Mouse (Mus musculus): ENCODE measurements around the gene Mipol1. TPM values are rescaled to one million over a fixed set of nuclear protein-coding genes. Genes with fewer than 3 reads are reported as not detected.
"Not testable (repeated sequence)": the region's sequence is repeated elsewhere in the genome, so short reads cannot be mapped to it uniquely, and the experiment has no call there.

The Mipol1 gene
- polyA plus RNA-seq, 1 experiment from 2014 or later, result 6.1 TPM

DNA sequence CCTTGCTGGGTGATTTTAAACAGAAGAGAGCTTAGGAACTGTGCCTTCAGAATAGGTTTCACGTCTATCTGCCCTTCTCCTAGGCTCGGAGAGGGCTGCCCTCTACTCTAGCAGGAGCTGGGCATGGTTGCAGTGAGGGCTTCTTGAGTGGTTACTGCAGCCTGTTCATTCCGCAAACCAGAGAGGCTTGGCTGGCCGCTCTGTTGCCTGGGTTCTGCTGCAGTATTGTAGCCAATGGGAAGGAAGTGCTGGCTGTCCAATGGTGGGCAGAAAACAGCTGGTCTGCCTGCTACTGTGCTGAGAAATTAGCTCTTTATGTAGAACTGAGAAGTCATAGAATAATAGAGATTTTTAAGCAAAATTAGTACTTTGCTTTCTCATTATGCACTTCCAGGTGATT is 169.3 kb downstream of the Mipol1 start:
- WGBS, result 10% methylated on average over 4 of the region's 4 CpGs
- Histone ChIP-seq H3K36me3 (ENCODE audit: poor library complexity, severe bottlenecking) (no peaks in the 10 kb centered on the region), H3K4me2 (no peak overlapping the region), H3K27me3 (no peaks in the 10 kb centered on the region), H3K9ac (no peak overlapping the region), H3K4me3 (no peak overlapping the region), H3K9me3 (replicated peaks) (no peaks in the 10 kb centered on the region), H3K27ac (no peak overlapping the region), H3K4me1 (peaks cover 23% of the 10 kb centered on the region)
- ATAC-seq, result peak; percentile 57; the same call in 1 of the 2 replicates

DNA sequence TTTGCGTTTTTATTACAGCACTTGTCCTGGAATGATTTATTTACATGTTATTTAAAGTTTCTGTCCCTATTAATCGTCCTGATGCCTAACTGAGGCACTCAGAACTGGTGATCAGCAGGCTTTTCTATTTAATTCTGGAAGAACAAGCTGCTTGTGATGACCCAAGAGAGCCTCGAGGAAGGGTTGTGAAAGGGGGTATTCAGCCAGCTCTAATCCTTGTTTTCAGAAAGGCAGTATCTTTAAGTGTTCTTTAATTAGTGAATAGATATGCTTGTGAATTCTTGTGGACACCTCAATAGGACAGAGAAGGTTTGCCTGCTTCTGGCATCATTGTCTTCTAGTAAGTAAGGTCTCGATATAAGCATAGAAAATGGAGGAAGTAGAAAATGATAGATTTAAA is 170.0 kb downstream of the Mipol1 start:
- H3K36me3 ChIP-seq (ENCODE audit: poor library complexity, severe bottlenecking), result no peaks in the 10 kb centered on the region
- no peaks in the 10 kb centered on the region for H3K27me3 ChIP-seq
- ATAC-seq, result no peak
- H3K4me1 ChIP-seq, result peaks cover 23% of the 10 kb centered on the region
- no peak overlapping the region for H3K9ac ChIP-seq
- H3K27ac ChIP-seq, result no peak overlapping the region
- H3K9me3 ChIP-seq (replicated peaks), result no peaks in the 10 kb centered on the region
- 7% methylated on average over 4 of the region's 4 CpGs for WGBS
- H3K4me3 ChIP-seq, result no peak overlapping the region
- H3K4me2 ChIP-seq, result no peak overlapping the region

DNA sequence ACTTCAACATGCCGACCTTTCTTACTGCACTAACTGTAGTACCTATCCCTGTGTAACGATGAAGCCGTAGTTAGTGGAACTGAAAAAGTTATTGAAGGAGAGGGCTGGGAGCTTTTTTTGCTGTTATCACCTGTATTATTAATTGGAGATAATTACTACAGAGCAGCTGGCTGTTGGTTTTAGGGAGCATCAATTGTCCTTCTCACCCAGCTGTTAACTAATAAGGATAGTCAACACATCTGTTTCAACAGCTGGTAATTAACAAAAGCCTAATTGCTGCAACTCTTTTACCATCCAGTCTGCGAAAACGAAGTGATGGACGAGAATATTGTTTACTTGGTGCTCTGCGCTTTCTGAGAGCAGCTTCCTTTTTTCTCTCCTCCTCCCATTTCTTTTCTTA is 170.9 kb downstream of the Mipol1 start:
- 3% methylated on average over 7 of the region's 7 CpGs for WGBS
- peak overlapping the region; percentile 30 for H3K4me2 ChIP-seq

DNA sequence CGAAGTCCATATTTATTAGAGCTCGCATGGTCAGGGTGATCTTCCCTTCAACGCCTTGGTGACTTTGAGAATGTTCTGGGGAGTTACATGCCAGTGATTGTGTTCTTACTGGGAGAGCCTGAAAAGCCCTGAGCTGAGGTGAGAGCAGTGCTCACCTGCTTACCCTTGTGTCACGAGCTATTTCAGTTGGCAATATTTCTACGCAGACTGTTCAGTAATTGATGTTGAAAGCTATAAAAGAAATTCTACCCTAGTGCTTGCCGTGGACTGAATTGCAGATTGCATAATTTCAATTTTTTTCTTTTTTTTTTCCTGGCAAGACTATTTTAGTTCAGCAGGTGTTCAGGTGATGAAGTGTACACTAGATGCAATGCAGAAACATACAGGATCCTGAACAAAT is 172.1 kb downstream of the Mipol1 start:
- Histone ChIP-seq H3K9ac (no peak overlapping the region), H3K4me3 (no peak overlapping the region), H3K4me1 (peaks cover 23% of the 10 kb centered on the region), H3K4me2 (no peak overlapping the region), H3K27me3 (no peaks in the 10 kb centered on the region), H3K9me3 (replicated peaks) (no peaks in the 10 kb centered on the region), H3K27ac (no peak overlapping the region), H3K36me3 (ENCODE audit: poor library complexity, severe bottlenecking) (no peaks in the 10 kb centered on the region)
- no peak for ATAC-seq
- WGBS, result 75% methylated on average over 6 of the region's 6 CpGs

More for the DNA sequence above, 170.9 kb downstream of the Mipol1 start:
- Histone ChIP-seq H3K27me3 (no peaks in the 10 kb centered on the region), H3K36me3 (ENCODE audit: poor library complexity, severe bottlenecking) (no peaks in the 10 kb centered on the region), H3K27ac (no peak overlapping the region), H3K9ac (no peak overlapping the region), H3K4me3 (no peak overlapping the region), H3K9me3 (replicated peaks) (no peaks in the 10 kb centered on the region), H3K4me1 (peaks cover 23% of the 10 kb centered on the region)
- ATAC-seq, result no peak; the same call in 1 of the 2 replicates

DNA sequence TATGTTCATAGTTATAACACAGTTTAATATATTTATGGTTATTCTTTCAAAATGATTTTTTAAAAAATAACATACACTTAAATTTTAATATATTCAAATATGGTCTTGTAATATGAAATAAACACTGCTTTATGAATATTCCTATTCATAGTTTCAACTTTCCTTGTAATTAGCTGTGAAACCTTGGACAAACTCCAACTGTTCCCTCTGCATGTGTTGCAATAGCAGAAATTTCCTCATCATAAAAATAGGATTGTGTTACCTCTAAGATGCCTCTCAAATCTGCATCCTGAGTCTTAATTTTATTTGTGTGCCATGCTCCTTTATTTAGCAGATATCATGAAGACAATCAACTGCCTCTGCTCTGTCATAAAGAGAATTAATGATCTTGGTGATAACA is 179.7 kb downstream of the Mipol1 start:
- no peaks in the 10 kb centered on the region for H3K9me3 ChIP-seq (replicated peaks)
- H3K4me3 ChIP-seq, result no peak overlapping the region
- no peak for ATAC-seq
- H3K4me2 ChIP-seq, result no peak overlapping the region
- no peaks in the 10 kb centered on the region for H3K27me3 ChIP-seq
- H3K27ac ChIP-seq, result no peak overlapping the region
- H3K9ac ChIP-seq, result no peak overlapping the region
- H3K36me3 ChIP-seq (ENCODE audit: poor library complexity, severe bottlenecking), result no peaks in the 10 kb centered on the region
- H3K4me1 ChIP-seq, result no peaks in the 10 kb centered on the region

DNA sequence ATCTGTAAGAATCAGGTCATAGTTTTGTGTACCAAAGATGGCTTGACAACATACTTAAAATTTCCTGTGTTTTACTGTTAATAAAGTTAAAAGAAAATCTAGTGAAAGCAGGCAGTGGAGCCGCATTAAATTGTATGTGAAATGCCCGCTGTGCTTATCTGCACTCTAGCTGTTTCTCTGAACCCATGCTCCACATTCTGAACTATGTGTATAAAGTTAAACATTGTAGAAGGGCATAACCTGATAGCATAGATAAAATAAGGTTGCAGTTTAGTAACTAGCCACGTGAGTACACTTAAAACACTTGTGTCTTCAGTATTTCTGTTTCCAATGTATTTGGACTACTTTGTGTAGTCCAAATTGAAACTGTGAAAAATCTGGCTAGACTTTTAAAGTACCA is 183.6 kb downstream of the Mipol1 start:
- ATAC-seq, result no peak
- no peak overlapping the region for H3K4me2 ChIP-seq
- no peaks in the 10 kb centered on the region for H3K9me3 ChIP-seq (replicated peaks)
- no peak overlapping the region for H3K4me3 ChIP-seq
- H3K4me1 ChIP-seq, result no peaks in the 10 kb centered on the region
- WGBS, result 91% methylated on average over 3 of the region's 3 CpGs
- no peak overlapping the region for H3K9ac ChIP-seq
- H3K27me3 ChIP-seq, result no peaks in the 10 kb centered on the region
- H3K36me3 ChIP-seq (ENCODE audit: poor library complexity, severe bottlenecking), result no peaks in the 10 kb centered on the region
- no peak overlapping the region for H3K27ac ChIP-seq

DNA sequence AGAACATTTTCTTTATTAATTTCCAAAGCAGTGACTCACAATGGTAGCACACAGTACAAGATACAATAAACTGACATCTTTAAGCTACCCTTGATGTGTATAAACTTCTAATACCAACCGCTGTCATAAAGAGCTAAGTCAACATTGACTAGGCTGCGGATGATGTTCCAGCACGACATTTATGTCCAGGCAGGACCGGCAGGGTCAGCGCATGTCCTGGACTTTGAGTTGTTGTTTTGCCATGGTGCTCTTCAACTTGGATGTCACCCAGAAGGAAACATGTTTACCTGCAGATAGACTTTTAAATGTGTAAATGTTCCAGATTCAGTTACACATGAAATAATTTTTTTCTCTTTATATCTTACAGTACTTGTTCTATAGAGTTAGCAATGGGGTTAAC is 194.7 kb downstream of the Mipol1 start:
- no peak overlapping the region for H3K4me3 ChIP-seq
- WGBS, result 97% methylated on average over 5 of the region's 5 CpGs
- H3K4me2 ChIP-seq, result no peak overlapping the region
- H3K27me3 ChIP-seq, result no peaks in the 10 kb centered on the region
- no peaks in the 10 kb centered on the region for H3K36me3 ChIP-seq (ENCODE audit: poor library complexity, severe bottlenecking)
- no peaks in the 10 kb centered on the region for H3K9me3 ChIP-seq (replicated peaks)
- no peaks in the 10 kb centered on the region for H3K4me1 ChIP-seq
- no peak for ATAC-seq
- no peak overlapping the region for H3K9ac ChIP-seq
- H3K27ac ChIP-seq, result no peak overlapping the region

DNA sequence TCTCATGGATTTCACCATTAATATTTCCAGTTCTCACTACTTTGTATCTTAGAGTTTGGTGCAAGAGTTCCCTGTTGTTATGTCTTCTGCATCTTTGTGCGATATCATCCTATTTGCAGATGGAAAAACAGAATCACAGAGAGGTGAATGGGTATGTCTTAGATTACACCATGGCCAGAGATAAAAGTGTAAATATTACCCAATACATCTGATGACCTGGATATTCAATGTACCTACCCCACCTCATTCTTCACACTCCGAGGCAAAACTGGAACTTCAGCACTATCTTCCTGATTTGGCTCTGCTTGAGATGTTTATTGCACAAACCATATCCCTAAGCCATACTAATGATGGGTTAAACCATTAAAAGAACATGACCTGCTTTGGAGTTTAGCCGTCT is 198.0 kb downstream of the Mipol1 start:
- H3K9ac ChIP-seq, result no peak overlapping the region
- WGBS, result 95% methylated on average over 3 of the region's 3 CpGs
- ATAC-seq, result no peak
- H3K4me1 ChIP-seq, result no peaks in the 10 kb centered on the region
- no peaks in the 10 kb centered on the region for H3K27me3 ChIP-seq
- H3K27ac ChIP-seq, result no peak overlapping the region
- no peak overlapping the region for H3K4me3 ChIP-seq
- no peak overlapping the region for H3K4me2 ChIP-seq
- H3K36me3 ChIP-seq (ENCODE audit: poor library complexity, severe bottlenecking), result no peaks in the 10 kb centered on the region
- no peaks in the 10 kb centered on the region for H3K9me3 ChIP-seq (replicated peaks)

DNA sequence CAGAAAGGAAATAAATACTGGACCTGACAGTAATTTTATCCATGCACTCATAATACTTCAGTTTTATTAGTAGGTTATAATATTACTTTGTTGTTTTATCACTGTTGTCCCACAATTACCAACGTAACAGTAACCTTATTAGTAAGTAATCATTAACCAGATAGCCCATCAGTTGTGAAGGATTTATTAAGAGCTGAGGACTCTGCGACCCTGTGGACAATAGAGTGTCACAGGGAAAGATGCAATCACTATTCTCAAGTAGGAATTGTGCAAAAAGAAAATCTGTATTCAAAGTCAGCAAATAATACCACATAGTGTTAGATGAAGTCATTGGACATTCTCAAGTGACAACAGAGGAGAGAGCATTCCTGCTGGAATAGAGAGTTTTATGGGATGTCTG is 198.5 kb downstream of the Mipol1 start:
- Histone ChIP-seq H3K36me3 (ENCODE audit: poor library complexity, severe bottlenecking) (no peaks in the 10 kb centered on the region), H3K9ac (no peak overlapping the region), H3K4me3 (no peak overlapping the region), H3K4me2 (no peak overlapping the region), H3K27ac (no peak overlapping the region), H3K4me1 (no peaks in the 10 kb centered on the region), H3K9me3 (replicated peaks) (no peaks in the 10 kb centered on the region), H3K27me3 (no peaks in the 10 kb centered on the region)
- no peak for ATAC-seq
- 70% methylated on average over 2 of the region's 2 CpGs for WGBS

DNA sequence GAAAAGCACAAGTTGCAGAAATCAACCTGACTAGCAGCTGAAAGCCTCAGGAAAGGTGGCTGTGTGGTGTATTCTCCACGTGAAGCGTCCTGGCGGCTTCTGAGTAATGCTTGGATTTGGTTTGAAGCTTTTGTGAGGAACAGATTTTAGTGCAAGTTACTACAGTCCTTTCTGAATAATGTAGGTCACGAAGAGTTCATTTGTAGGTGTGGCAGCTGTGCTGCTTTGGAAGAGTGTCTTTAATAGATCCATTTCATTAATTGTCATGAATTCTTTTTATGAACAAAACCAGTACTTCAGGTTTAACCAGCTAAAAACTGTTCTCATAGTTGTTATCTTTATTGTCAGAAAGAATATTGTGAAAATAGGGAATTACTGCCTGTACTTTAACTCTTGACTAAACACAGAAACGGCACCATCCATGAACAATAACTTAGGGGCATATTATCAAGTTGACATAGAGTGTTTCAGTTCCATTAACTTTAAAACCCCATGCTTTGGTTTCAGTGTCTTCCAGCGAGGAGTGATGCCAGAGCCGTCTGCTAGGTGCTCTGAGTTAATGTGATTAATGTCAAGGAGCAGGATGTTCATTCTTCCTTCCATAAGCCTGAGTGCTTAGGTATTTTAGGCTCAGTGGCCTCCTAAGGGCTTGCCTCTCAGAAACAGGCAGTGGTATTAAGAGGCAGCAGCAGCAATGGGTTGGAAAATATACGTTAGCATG is 206.9 kb downstream of the Mipol1 start:
- H3K4me1 ChIP-seq; H3K4me2 ChIP-seq; H3K27me3 ChIP-seq; H3K27ac ChIP-seq; H3K9ac ChIP-seq; H3K4me3 ChIP-seq; H3K36me3 ChIP-seq (ENCODE audit: poor library complexity, severe bottlenecking); ATAC-seq; H3K9me3 ChIP-seq (replicated peaks): not testable (repeated sequence)
- WGBS, result 52% methylated on average over 8 of the region's 8 CpGs

DNA sequence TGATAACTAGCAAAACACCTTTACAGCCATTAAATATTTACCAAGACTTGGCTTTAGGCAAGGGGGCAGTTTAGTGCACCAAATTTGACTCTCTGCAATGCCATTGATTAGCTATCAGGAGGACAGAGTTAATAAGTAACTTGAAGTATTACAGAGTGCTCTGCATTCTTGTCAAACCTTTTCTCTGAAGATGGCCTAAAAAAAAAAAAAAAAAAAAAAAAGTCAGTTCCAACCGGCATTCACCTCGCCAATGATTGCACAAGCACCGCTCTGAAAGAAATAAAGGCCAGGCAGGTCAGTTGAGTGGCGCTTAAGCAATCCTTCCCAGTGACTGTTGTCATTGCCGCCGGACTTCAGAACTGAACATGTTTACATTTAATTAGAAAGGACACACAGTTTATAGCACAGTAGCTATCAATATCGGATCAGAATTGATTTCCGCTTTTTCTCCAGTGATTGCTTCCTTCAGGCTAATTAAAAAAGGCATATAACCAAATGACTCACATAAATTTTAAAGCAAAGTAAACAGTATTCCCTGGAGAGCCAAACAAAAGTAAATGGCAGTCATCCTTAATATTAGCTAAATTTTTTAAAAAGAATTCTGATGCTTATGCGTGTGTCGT is 214.2 kb downstream of the Mipol1 start:
- Histone ChIP-seq H3K9me3 (replicated peaks) (no peaks in the 10 kb centered on the region), H3K27ac (no peak overlapping the region), H3K4me2 (no peak overlapping the region), H3K4me3 (no peak overlapping the region), H3K9ac (no peak overlapping the region), H3K36me3 (ENCODE audit: poor library complexity, severe bottlenecking) (no peaks in the 10 kb centered on the region), H3K4me1 (no peaks in the 10 kb centered on the region), H3K27me3 (no peaks in the 10 kb centered on the region)
- 58% methylated on average over 10 of the region's 10 CpGs for WGBS
- no peak for ATAC-seq

DNA sequence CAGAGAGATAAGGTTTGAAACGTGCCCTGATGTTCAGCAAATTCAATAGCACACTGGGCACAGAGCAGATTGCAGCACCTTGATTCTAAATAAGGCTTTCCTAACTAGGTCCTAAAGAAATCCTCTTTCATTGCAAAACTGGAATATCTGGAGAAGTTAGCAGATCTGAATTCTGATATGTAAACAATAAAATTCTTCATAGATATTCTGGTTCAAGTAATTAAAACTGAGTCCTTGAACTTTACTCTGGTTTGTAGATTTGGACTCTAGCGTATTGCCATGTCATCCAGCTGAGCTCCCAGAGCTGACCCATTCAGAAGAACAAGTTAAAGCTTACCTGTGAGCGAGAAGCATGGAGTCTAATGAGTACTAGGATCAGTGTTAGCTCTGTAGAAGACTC is 217.1 kb downstream of the Mipol1 start:
- no peaks in the 10 kb centered on the region for H3K36me3 ChIP-seq (ENCODE audit: poor library complexity, severe bottlenecking)
- no peak overlapping the region for H3K27ac ChIP-seq
- H3K4me1 ChIP-seq, result no peaks in the 10 kb centered on the region
- no peak overlapping the region for H3K4me3 ChIP-seq
- no peaks in the 10 kb centered on the region for H3K9me3 ChIP-seq (replicated peaks)
- no peak for ATAC-seq
- no peak overlapping the region for H3K9ac ChIP-seq
- H3K4me2 ChIP-seq, result no peak overlapping the region
- H3K27me3 ChIP-seq, result no peaks in the 10 kb centered on the region
- WGBS, result 85% methylated on average over 3 of the region's 3 CpGs

DNA sequence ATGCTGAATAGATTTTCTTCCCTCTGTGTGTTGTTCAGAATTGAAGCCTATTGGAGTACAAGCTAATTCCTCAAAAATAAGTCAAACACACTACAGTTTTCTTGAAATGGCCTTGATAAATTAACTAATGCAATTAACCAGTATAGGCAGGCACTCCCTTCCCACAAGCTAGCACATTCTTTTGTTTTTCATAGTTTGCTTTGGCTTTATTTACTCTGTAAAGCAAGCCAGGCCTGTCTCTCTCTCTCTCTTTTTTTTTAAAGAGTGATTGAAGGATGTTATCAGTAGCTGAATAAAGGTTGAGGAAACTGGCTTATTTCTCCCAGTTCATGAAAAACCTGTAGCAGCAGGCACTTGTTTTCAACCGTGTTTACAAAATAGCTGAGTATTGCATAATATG is 219.1 kb downstream of the Mipol1 start:
- no peaks in the 10 kb centered on the region for H3K9me3 ChIP-seq (replicated peaks)
- H3K4me1 ChIP-seq, result no peaks in the 10 kb centered on the region
- H3K27ac ChIP-seq, result no peak overlapping the region
- H3K4me2 ChIP-seq, result no peak overlapping the region
- WGBS, result 68% methylated on average over 1 of the region's 1 CpGs
- H3K27me3 ChIP-seq, result no peaks in the 10 kb centered on the region
- no peak overlapping the region for H3K9ac ChIP-seq
- H3K36me3 ChIP-seq (ENCODE audit: poor library complexity, severe bottlenecking), result no peaks in the 10 kb centered on the region
- ATAC-seq, result no peak
- no peak overlapping the region for H3K4me3 ChIP-seq
